Mouse (Mus musculus): ENCODE results near the gene Ift20. TPM values are rescaled to one million over a fixed set of nuclear protein-coding genes. Genes with fewer than 3 reads are reported as not detected.

The Ift20 gene
- polyA plus RNA-seq (2015; fragmentation: Nextera tagmentation; extraction: Ambion mirVana) = 216 and 222 TPM in 2 replicates

DNA sequence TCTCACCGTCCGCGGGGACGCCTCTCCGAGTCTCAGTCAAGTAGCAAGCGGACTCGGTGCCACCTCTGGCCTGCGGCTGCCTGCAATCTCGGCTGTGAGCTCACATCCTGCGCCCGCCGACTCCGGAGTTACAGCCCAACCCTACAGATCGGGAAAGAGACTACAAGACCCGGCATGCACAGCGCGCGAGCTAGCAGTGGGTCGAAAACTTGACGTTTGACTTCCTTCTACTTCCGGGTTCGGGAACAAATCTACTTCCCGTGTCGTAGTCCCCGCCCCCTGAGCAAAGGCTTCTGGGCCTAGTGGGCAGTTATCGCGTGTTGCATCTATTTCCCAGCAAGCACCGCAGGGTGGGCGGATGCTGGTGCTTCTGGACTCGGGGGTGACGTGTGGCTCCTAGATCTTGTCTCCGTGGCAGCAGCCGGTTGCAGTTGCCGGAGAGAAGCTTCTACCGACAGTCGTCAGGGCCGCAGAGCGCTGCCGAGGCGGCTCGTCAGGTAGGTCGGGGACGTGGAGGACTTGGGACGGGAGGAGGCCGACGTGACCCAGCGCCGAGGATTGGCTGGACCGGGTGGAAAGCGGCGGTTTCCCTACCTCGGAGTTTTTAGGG, at the start of gene Ift20, which contains the start of gene Tnfaip1:
TSS of gene Ift20 (plus strand) at position 282 of the 610 bp plus-strand sequence.
TSS of gene Tnfaip1 (minus strand) at position 253 of the 610 bp plus-strand sequence.
- Histone ChIP-seq H3K36me3 (ENCODE audit: insufficient read depth, low read length) (0 out of 2 replicates have a peak, but pooled peaks cover 9% of the 10 kb centered on the region), H3K4me1 (ENCODE audit: insufficient read depth, low read depth, low read length) (peaks cover 4% of the 10 kb centered on the region; the same call in 1 of the 2 replicates), H3K27me3 (replicated peaks; ENCODE audit: insufficient read depth, low read length) (no peaks in the 10 kb centered on the region), H3K4me3 (ENCODE audit: low read depth, low read length) (peak within 1 kb of the TSS; percentile 79), H3K9me3 (ENCODE audit: low read length) (no peaks in the 10 kb centered on the region), H3K4me2 (replicated peaks; ENCODE audit: low read depth, low read length) (peak within 1 kb of the TSS; percentile 70), H3K27ac (ENCODE audit: low read length) (peak within 1 kb of the TSS; percentile 98), H3K9ac (replicated peaks; ENCODE audit: low read depth) (peak within 1 kb of the TSS; percentile 83)
- ATAC-seq = peak; percentile 97
- peak; percentile 100 for DNase-seq (ENCODE audit: low spot score)
- WGBS = under 1% methylated on average over 52 of the region's 52 CpGs
- TF ChIP-seq EP300 (IDR thresholded peaks at IDR 0.05) (peak; percentile 79), CTCF (IDR thresholded peaks at IDR 0.05) (peak; percentile 13; the same call in 1 of the 2 replicates)

DNA sequence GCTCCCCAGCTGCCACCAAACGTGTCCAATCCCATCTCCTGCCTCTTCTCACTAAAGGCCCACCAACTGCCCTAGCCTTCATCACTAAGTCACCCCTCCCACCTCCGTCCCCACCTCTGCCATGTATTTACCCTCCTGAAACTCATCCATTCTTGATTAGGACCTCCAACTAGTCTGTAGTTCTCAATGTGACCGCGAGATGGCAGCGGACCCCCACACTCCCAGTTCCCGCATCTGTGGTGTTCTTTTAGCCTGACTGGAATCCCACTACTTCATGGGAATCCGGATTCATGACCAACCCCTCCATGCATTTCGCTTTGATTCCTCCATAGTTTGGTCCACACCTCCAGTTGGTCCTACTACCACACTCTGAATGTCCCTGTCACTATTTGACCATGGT, 48.0 kb upstream of the Ift20 start:
- Histone ChIP-seq H3K9ac (replicated peaks; ENCODE audit: low read depth) (no peak overlapping the region), H3K4me1 (ENCODE audit: insufficient read depth, low read depth, low read length) (no peaks in the 10 kb centered on the region), H3K4me3 (ENCODE audit: low read depth, low read length) (no peak overlapping the region), H3K27ac (ENCODE audit: low read length) (no peak overlapping the region), H3K27me3 (replicated peaks; ENCODE audit: insufficient read depth, low read length) (peaks cover 45% of the 10 kb centered on the region), H3K9me3 (ENCODE audit: low read length) (no peaks in the 10 kb centered on the region), H3K4me2 (replicated peaks; ENCODE audit: low read depth, low read length) (no peak overlapping the region), H3K36me3 (ENCODE audit: insufficient read depth, low read length) (no peaks in the 10 kb centered on the region)
- 2% methylated on average over 8 of the region's 8 CpGs for WGBS
- DNase-seq (ENCODE audit: low spot score) = peak; percentile 69
- ATAC-seq = peak; percentile 40
- peak; percentile 90 for TF ChIP-seq CTCF (IDR thresholded peaks at IDR 0.05)
- no peak for TF ChIP-seq EP300 (IDR thresholded peaks at IDR 0.05)

DNA sequence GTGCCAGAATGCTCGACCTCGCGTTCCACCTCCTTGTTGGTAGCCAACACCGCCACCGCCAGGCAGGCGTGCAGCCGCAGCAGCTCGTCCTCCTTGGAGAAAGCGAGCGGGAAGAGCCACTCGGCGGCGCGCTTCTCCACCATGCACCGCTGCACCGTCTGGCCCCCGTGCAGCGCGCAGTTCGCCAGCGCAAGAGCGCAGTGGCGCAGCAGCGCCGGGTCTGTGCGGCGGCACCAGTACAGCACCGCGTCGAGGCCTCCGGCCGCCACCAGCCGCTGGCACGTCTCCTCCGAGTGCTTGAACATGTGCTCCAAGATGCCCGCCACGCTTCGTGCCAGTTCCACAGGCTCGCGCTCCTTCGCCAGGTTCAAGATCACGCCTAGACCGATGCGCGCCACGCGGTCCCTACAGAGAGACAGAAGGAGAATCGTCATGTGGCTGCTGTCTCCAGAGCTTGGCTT, 45.4 kb upstream of the Ift20 start:
- ATAC-seq (no peak), DNase-seq (ENCODE audit: low spot score) (no peak)
- H3K4me2 ChIP-seq (replicated peaks; ENCODE audit: low read depth, low read length) = 0 out of 2 replicates have a peak overlapping the region, but pooled peaks have one; percentile 5
- no peaks in the 10 kb centered on the region for H3K9me3 ChIP-seq (ENCODE audit: low read length)
- H3K27me3 ChIP-seq (replicated peaks; ENCODE audit: insufficient read depth, low read length) = peaks cover 51% of the 10 kb centered on the region
- no peak overlapping the region for H3K27ac ChIP-seq (ENCODE audit: low read length)
- TF ChIP-seq EP300 (IDR thresholded peaks at IDR 0.05) (no peak), CTCF (IDR thresholded peaks at IDR 0.05) (peak; percentile 41)
- H3K4me1 ChIP-seq (ENCODE audit: insufficient read depth, low read depth, low read length) = no peaks in the 10 kb centered on the region
- H3K36me3 ChIP-seq (ENCODE audit: insufficient read depth, low read length) = no peaks in the 10 kb centered on the region
- 14% methylated on average over 46 of the region's 48 CpGs for WGBS
- no peak overlapping the region for H3K9ac ChIP-seq (replicated peaks; ENCODE audit: low read depth)
- H3K4me3 ChIP-seq (ENCODE audit: low read depth, low read length) = no peak overlapping the region

DNA sequence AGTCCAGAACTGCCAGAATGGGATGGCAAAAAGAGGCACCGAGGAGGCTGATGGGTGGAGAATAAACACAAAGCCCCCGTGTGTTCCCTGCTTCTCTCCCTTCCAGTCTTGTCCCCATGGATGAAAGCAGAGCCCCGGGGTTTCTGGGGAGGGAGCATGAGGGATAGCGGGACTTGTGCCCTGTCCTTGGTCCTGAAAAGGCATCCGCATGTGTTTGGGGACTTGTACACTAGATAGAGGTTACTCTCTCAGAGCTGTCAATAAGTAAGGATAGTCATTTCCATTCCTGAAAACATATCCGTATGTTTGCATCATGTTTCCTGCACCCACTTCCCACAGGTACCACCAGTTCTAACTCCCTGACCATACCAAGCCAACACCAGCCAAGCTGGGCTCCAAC, 40.3 kb upstream of the Ift20 start:
- 4% methylated on average over 6 of the region's 6 CpGs for WGBS
- Histone ChIP-seq H3K4me3 (ENCODE audit: low read depth, low read length) (no peak overlapping the region), H3K27ac (ENCODE audit: low read length) (no peak overlapping the region), H3K9me3 (ENCODE audit: low read length) (no peaks in the 10 kb centered on the region), H3K4me1 (ENCODE audit: insufficient read depth, low read depth, low read length) (0 out of 2 replicates have a peak, but pooled peaks cover 5% of the 10 kb centered on the region), H3K36me3 (ENCODE audit: insufficient read depth, low read length) (no peaks in the 10 kb centered on the region), H3K27me3 (replicated peaks; ENCODE audit: insufficient read depth, low read length) (peaks cover 23% of the 10 kb centered on the region), H3K4me2 (replicated peaks; ENCODE audit: low read depth, low read length) (no peak overlapping the region), H3K9ac (replicated peaks; ENCODE audit: low read depth) (no peak overlapping the region)
- ATAC-seq (no peak), DNase-seq (ENCODE audit: low spot score) (peak; percentile 59)
- TF ChIP-seq CTCF (IDR thresholded peaks at IDR 0.05) (no peak), EP300 (IDR thresholded peaks at IDR 0.05) (no peak)

DNA sequence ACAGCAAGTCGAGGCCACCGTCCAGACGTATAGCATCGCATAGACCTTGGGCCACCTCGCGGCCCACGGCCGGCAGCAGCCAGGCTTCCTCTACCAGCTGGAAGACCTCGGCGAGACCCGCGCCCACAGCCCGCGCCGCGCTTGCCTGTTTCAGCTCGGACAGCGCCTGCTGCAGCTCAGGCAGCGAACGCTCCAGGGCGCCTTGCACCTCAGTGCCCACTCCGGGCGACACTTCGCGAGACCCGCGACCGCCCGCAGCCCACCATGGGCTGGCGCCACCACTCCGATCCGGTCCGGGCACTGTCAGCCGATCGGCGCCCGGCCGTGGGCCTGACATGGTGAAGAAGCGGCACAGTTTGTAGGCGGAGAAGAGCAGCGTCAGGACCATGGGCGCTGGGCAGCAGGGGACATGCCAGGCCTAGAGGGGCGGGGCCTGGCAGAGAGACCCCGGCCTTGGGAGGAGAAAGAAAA, 39.1 kb upstream of the Ift20 start:
- Histone ChIP-seq H3K4me1 (ENCODE audit: insufficient read depth, low read depth, low read length) (0 out of 2 replicates have a peak, but pooled peaks cover 5% of the 10 kb centered on the region), H3K27ac (ENCODE audit: low read length) (no peak overlapping the region), H3K36me3 (ENCODE audit: insufficient read depth, low read length) (no peaks in the 10 kb centered on the region), H3K9me3 (ENCODE audit: low read length) (no peaks in the 10 kb centered on the region), H3K9ac (replicated peaks; ENCODE audit: low read depth) (no peak overlapping the region), H3K27me3 (replicated peaks; ENCODE audit: insufficient read depth, low read length) (peaks cover 13% of the 10 kb centered on the region; the same call in 1 of the 2 replicates), H3K4me2 (replicated peaks; ENCODE audit: low read depth, low read length) (peak overlapping the region; percentile 67), H3K4me3 (ENCODE audit: low read depth, low read length) (peak overlapping the region; percentile 30)
- ATAC-seq (0 out of 2 replicates have a peak, but pooled peaks have one; percentile 2), DNase-seq (ENCODE audit: low spot score) (no peak)
- no peak for TF ChIP-seq EP300 (IDR thresholded peaks at IDR 0.05)
- under 1% methylated on average over 44 of the region's 44 CpGs for WGBS

Data from lung, postnatal 0 days (tissue).